Mouse (Mus musculus) stomach, embryonic 16.5 days (tissue): ENCODE results near the gene Tmem106a. TPM values are rescaled to one million over a fixed set of nuclear protein-coding genes. Genes with fewer than 3 reads are reported as not detected.
"Not testable (repeated sequence)": the region's sequence is repeated elsewhere in the genome, so short reads cannot be mapped to it uniquely, and the experiment has no call there.

ENCODE experiments used
- ATAC-seq: fragments of 200-750 bp; cut with Nextera tagmentation; 2 replicates; pipeline ENCODE4 v1.8.0; 2017; ENCODE audit warnings: moderate number of reproducible peaks, moderate TSS enrichment; ENCODE audit not compliant: insufficient read depth, low FRiP score
- H3K27ac ChIP-seq: fragments of 300-500 bp; sonication (generic); 2 replicates; pipeline ENCODE4 v1.5.1; 2014; ENCODE audit warnings: low read length
- H3K27me3 ChIP-seq: fragments of 300-500 bp; sonication (generic); 2 replicates; pipeline ENCODE4 v1.6.1; 2014; ENCODE audit warnings: low read length, control low read depth, mixed read lengths; ENCODE audit not compliant: control insufficient read depth, insufficient read depth
- H3K36me3 ChIP-seq: fragments of 300-500 bp; sonication (generic); 2 replicates; pipeline ENCODE4 v1.6.1; 2014; ENCODE audit warnings: low read length; ENCODE audit not compliant: control insufficient read depth, insufficient read depth
- H3K4me1 ChIP-seq: fragments of 300-500 bp; sonication (generic); 2 replicates; pipeline ENCODE4 v1.6.1; 2014; ENCODE audit warnings: low read length, control low read depth, mixed read lengths; ENCODE audit not compliant: control insufficient read depth, insufficient read depth
- H3K4me2 ChIP-seq: fragments of 300-500 bp; sonication (generic); 2 replicates; pipeline ENCODE4 v1.6.1; 2014; ENCODE audit warnings: low read depth, low read length, mixed read lengths
- H3K4me3 ChIP-seq: fragments of 300-500 bp; sonication (generic); replicated peaks from 2 replicates; pipeline ENCODE4 v1.5.1; 2014; ENCODE audit warnings: mild to moderate bottlenecking, low read length
- H3K9ac ChIP-seq: fragments of 300-500 bp; sonication (generic); 2 replicates; pipeline ENCODE4 v1.6.1; 2014; ENCODE audit warnings: low read length
- H3K9me3 ChIP-seq: fragments of 300-500 bp; sonication (generic); replicated peaks from 2 replicates; pipeline ENCODE4 v1.6.1; 2016; ENCODE audit warnings: low read length, control low read depth; ENCODE audit not compliant: control insufficient read depth
- WGBS: fragments of 180-500 bp; shearing (Covaris S2); extraction: QIAGEN DNeasy Blood & Tissue Kit; methylation state at CpG from one replicate; pipeline ENCODE4 v1.1.7; 2014; 5-methylcytosine and 5-hydroxymethylcytosine counted together
- polyA plus RNA-seq: library from polyadenylated mRNA; unstranded; fragments of >200 nt; fragmentation: Nextera tagmentation; extraction: Ambion mirVana; gene quantifications from 2 replicates; pipeline ENCODE4 v1.2.1, GENCODE M21; 2015

Gene Tmem106a
- polyA plus RNA-seq, 1 experiment from 2014 or later = 12.4 TPM

DNA sequence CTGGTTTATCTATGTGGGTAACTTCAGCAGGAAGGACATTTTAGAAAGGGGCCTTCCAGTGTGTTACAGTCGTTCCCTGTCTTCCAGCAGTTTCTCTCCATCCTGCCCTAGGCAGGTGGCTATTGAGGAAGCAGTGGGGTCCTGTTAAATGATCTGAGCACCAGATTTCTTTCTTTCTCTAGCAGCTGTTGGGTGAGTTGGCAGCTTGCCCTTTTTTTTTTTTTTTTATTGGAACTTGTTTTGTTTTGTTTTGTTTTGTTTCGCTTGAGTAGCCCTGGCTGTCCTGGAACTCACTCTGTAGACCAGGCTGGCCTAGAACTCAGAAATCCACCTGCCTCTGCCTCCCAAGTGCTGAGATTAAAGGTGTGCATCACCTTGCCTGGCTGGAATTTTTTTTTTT is 25.1 kb upstream of the Tmem106a start:
- Histone ChIP-seq H3K27ac (no peak overlapping the region), H3K36me3 (no peaks in the 10 kb centered on the region), H3K4me2 (no peak overlapping the region), H3K4me1 (peaks cover 9% of the 10 kb centered on the region), H3K9ac (no peak overlapping the region), H3K9me3 (no peaks in the 10 kb centered on the region), H3K27me3 (no peaks in the 10 kb centered on the region), H3K4me3 (no peak overlapping the region)
- no peak for ATAC-seq
- 78% methylated on average over 2 of the region's 2 CpGs for WGBS

DNA sequence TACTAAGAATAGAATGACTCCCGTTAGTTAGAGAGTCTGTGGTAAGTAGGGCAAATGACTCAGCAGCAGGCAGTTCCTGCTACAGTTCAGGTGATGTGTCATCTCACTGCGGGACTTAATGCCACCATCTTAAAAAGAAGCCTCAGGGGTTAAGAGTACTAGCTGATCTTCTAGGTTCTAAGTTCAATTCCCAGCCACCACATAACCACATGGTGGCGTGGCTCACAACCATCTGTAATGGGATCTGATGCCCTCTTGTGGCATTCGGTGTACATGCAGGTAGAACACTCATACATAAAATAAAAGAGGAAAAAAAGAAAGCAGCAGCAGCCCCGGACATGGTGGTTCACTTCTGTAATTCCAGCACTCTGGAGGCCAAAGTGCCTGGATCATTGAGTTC is 19.7 kb upstream of the Tmem106a start:
- Histone ChIP-seq H3K9me3 (no peaks in the 10 kb centered on the region), H3K27me3 (no peaks in the 10 kb centered on the region), H3K9ac (no peak overlapping the region), H3K4me2 (no peak overlapping the region), H3K27ac (no peak overlapping the region), H3K36me3 (peaks cover 20% of the 10 kb centered on the region; the same call in 1 of the 2 replicates), H3K4me3 (no peak overlapping the region), H3K4me1 (no peaks in the 10 kb centered on the region)
- WGBS = 37% methylated on average over 5 of the region's 5 CpGs
- no peak for ATAC-seq

DNA sequence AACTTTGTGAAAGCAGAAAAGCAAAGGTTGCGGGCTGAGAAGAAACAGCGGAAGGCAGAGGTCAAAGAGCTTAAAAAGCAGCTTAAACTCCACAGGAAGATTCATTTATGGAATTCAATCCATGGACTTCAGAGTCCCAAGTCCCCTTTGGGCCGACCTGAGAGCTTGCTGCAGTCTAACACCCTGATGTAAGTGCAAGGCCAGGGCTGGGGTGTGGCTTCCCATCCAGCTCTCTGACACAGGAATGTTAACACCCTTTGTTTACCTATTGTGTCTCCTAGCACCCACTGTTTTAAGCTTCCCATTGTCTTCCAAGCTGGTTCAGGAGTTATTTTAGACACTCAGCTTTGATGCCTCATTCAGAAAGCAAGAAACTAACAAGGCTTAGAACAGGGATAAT is 13.6 kb upstream of the Tmem106a start:
- Histone ChIP-seq H3K4me2 (no peak overlapping the region), H3K9ac (no peak overlapping the region), H3K4me3 (no peak overlapping the region), H3K27ac (no peak overlapping the region), H3K4me1 (no peaks in the 10 kb centered on the region), H3K27me3 (no peaks in the 10 kb centered on the region), H3K9me3 (no peaks in the 10 kb centered on the region), H3K36me3 (peaks cover 34% of the 10 kb centered on the region; the same call in 1 of the 2 replicates)
- WGBS = 72% methylated on average over 3 of the region's 3 CpGs
- no peak for ATAC-seq

DNA sequence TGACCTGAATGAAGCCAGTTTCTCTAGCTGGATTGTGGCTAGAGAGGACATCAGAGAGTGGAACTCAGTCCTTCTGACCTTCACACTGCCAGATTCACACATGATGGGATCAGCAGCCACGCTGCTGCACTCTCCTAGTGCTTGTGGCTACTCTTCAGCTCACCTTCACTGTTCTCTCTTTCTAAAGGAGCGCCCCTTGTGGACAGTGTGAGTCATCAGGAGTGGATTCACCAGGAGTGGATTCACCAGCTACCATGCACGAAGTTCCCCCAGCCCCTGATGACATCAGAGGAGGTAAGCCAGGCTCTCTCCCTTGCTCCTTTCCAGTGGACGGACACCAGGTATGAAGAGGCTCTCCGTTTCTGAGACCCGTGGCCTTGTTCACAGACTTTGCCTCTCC is 5.9 kb upstream of the Tmem106a start:
- H3K4me2 ChIP-seq = no peak overlapping the region
- H3K9ac ChIP-seq = no peak overlapping the region
- H3K36me3 ChIP-seq = peaks cover 27% of the 10 kb centered on the region
- no peak overlapping the region for H3K27ac ChIP-seq
- no peak overlapping the region for H3K4me3 ChIP-seq
- WGBS = 76% methylated on average over 6 of the region's 6 CpGs
- no peaks in the 10 kb centered on the region for H3K4me1 ChIP-seq
- H3K27me3 ChIP-seq = no peaks in the 10 kb centered on the region
- ATAC-seq = no peak
- H3K9me3 ChIP-seq = no peaks in the 10 kb centered on the region

DNA sequence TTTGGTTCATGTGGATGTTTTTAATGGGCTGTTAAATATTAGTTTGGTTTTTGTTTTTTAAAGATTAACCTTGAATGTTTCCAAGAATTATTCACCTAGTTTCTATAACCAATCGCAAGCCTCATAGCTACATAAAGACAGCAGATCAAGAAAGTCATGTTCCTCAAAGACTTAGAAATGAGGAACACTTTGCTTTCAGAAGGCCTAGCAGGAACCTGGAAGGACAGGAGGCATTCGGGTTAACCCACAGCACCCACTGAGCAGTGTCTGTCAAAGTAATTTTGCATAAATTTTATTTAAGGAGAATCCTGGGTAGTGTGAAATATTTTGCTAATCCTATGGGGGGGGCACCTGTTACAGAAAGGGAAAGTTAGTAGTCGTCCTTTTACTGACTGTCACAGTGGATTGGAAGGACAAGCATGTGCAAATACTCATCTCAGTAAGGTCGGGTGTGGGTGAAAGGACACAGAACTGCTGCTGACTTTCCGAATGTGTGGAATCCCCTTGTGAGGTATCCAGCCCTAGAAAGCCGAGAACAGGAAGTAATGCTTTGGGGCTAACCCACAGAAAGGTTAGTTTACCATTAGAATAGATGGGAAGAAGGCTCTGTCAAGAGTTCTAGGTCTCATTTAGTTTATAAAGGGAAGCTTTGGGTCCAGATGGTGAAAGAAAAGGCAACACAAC is 819 bp upstream of the Tmem106a start:
- WGBS = 64% methylated on average over 6 of the region's 6 CpGs
- H3K4me3 ChIP-seq = no peak overlapping the region
- no peaks in the 10 kb centered on the region for H3K4me1 ChIP-seq
- no peak overlapping the region for H3K27ac ChIP-seq
- H3K9ac ChIP-seq = no peak overlapping the region
- H3K4me2 ChIP-seq = no peak overlapping the region
- no peaks in the 10 kb centered on the region for H3K9me3 ChIP-seq
- no peak for ATAC-seq
- peaks cover 11% of the 10 kb centered on the region for H3K36me3 ChIP-seq
- no peaks in the 10 kb centered on the region for H3K27me3 ChIP-seq

DNA sequence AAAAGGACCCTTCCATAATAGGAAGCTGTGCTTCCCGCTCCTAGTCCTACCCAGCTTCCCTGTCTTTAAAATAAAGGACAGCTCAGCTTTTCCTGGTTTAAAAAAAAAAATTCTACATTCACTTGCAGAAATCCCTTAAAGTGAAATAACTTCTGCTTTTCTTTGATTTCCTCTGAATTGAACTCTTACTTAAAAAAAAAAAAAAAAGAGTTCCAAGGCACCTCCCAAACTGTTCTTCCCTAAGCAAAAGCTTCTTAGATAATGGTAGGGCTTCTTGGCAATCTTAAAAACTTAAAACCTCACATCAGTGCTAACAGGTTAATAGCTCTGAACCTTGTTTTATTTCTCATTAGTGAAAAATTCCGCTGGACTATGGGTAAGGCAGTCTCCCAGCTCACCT is 1.2 kb downstream of the Tmem106a start:
- Histone ChIP-seq H3K4me1 (no peaks in the 10 kb centered on the region), H3K36me3 (peaks cover 6% of the 10 kb centered on the region; the same call in 1 of the 2 replicates), H3K27ac (no peak overlapping the region), H3K9ac (no peak overlapping the region), H3K4me2 (no peak overlapping the region), H3K4me3 (no peak overlapping the region), H3K9me3 (no peaks in the 10 kb centered on the region), H3K27me3 (no peaks in the 10 kb centered on the region)
- no peak for ATAC-seq
- 94% methylated on average over 2 of the region's 2 CpGs for WGBS

DNA sequence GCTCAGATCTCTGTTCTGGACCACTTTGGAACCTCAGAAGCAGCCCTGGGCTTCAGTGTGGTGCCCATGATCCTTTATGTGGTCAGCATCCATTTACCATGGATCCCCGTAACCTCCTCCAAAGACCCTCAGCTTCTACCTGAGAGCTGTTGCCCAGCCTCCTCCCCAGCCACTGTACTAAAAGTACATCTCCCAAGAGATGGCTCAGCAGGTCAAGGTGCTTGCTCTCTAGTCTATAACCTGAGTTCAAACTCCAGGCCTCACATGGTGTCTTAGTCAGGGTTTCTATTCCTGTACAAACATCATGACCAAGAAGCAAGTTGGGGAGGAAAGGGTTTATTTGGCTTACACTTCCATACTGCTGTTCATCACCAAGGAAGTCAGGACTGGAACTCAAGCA is 3.0 kb downstream of the Tmem106a start:
- not testable (repeated sequence) for ATAC-seq, H3K27me3 ChIP-seq, H3K4me3 ChIP-seq, H3K27ac ChIP-seq, H3K9me3 ChIP-seq, H3K4me2 ChIP-seq, H3K9ac ChIP-seq, H3K4me1 ChIP-seq, H3K36me3 ChIP-seq
- 96% methylated on average over 1 of the region's 1 CpGs for WGBS

DNA sequence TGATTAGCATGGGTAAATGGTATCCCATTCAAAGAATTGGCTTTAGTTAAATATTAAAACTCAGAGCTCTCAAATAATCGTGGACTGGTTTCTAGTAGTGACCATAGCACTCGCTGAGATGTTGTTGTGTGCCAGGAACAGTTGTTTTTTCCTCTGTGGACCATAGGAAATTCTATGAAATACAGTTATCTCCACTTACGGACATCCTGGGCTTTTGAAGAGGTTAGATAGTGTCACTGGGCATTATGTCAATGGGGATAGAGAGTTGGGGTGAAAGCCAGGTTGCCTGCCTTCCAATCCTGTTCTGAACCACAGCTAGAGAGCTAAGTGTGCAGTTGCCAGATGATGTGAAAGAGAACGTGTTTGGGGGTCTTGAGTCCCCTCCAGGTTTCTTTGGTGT is 3.8 kb downstream of the Tmem106a start:
- no peak for ATAC-seq
- WGBS = 63% methylated on average over 4 of the region's 4 CpGs

DNA sequence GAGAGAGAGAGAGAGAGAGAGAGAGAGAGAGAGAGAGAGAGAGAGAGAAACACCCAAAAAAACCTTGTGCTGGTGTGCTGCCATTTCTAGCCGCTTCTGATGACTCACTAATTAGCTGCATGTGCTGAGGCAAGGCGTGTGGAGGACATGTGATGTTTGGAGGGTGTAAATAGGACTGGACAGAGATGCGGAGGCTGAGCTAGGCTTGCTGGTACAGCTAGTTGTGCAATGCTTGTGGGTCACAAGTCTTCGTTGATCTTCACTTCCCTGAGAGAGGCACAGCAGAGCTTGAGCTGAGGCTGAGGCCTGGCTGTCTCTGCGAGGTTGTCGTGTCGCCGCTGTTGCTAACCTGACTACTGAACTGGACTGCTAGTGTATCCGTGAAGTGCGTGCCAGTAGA is 5.6 kb downstream of the Tmem106a start:
- Histone ChIP-seq H3K27me3 (no peaks in the 10 kb centered on the region), H3K9ac (no peak overlapping the region), H3K4me1 (no peaks in the 10 kb centered on the region), H3K4me3 (no peak overlapping the region), H3K4me2 (no peak overlapping the region), H3K9me3 (no peaks in the 10 kb centered on the region), H3K36me3 (no peaks in the 10 kb centered on the region), H3K27ac (no peak overlapping the region)
- no peak for ATAC-seq
- WGBS = 87% methylated on average over 10 of the region's 10 CpGs

More for the DNA sequence above, 3.8 kb downstream of the Tmem106a start:
- H3K4me3 ChIP-seq = no peak overlapping the region
- H3K9ac ChIP-seq = no peak overlapping the region
- H3K27me3 ChIP-seq = no peaks in the 10 kb centered on the region
- H3K9me3 ChIP-seq = no peaks in the 10 kb centered on the region
- no peaks in the 10 kb centered on the region for H3K36me3 ChIP-seq
- H3K27ac ChIP-seq = no peak overlapping the region
- H3K4me1 ChIP-seq = no peaks in the 10 kb centered on the region
- no peak overlapping the region for H3K4me2 ChIP-seq
